Mouse (Mus musculus): ENCODE measurements around the gene BC005537.

DNA sequence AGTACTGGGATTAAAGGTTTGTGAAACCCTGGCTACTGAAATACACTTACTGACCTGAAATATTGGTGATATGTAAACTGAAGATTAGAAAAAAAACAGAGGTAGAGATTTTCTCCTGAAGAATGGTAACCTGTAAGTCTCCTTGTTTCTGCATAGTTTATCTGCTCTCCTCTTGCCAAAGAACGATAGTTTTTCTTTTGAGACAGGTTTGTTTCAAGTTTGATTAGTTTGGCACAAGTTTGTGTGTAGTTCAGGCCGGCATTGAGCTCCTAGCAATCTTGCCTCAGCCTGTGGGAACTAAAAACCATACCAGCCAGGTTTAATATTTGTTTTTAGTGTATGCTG is 31.3 kb downstream of the BC005537 start:
- no peak for TF ChIP-seq POLR2A (IDR thresholded peaks at IDR 0.05; ENCODE audit: borderline replicate concordance, extremely low read depth, insufficient read depth, insufficient read length, poor library complexity, severe bottlenecking)
- TF ChIP-seq CTCF (IDR thresholded peaks at IDR 0.05; ENCODE audit: borderline replicate concordance, extremely low read depth, insufficient read depth, insufficient read length), result no peak

All from brain, embryonic 14.5 days (tissue).